Mouse (Mus musculus) brown adipose tissue, adult 24 weeks (tissue): Measurements from ENCODE around the gene Gm29049. TPM values are rescaled to one million over a fixed set of nuclear protein-coding genes. Genes with fewer than 3 reads are reported as not detected.
"Not testable (repeated sequence)": the region's sequence is repeated elsewhere in the genome, so short reads cannot be mapped to it uniquely, and the experiment has no call there.

Source experiments
- H3K27ac ChIP-seq: fragments of 200-500 bp; replicated peaks from 2 replicates; pipeline ENCODE4 v1.5.1; 2012; ENCODE audit warnings: low read depth, mild to moderate bottlenecking, low read length
- H3K4me1 ChIP-seq: fragments of 200-500 bp; 2 replicates; pipeline ENCODE4 v1.6.1; 2012; ENCODE audit warnings: low read length, mixed read lengths; ENCODE audit not compliant: control insufficient read depth, insufficient read depth, insufficient read length
- H3K4me3 ChIP-seq: fragments of 200-500 bp; 2 replicates; pipeline ENCODE4 v1.5.1; 2012; ENCODE audit warnings: low read depth, mild to moderate bottlenecking, low read length, moderate library complexity; ENCODE audit not compliant: insufficient read depth
- polyA plus RNA-seq: library from polyadenylated mRNA; stranded (reverse); fragments of >200 nt; gene quantifications from 2 replicates; pipeline ENCODE4 v1.2.4, GENCODE M21; 2012; ENCODE audit not compliant: missing spikeins, insufficient read depth, insufficient read length

Gm29049 gene
- not detected in 2 replicates for polyA plus RNA-seq

DNA sequence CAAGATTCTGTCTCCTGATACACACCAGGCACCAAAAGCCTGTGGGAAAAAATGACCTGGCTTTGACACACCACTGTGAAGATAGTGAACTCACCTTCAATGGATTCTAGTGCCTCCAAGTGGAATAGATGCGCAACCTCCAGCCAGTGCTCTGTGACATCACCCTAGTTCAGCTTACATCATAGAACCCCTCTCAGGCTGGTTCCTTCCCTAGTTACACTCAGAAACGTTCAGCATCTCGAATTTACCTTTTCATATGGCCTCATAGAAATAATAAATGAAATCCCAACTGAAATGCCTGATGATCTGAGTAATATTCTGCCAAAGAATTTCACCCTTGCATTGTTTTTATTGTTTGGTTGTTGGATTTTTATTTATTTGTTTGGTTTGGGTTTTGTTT lies at the start of gene Gm29049:
TSS of gene Gm29049 (minus strand) at position 101 of the 400 bp plus-strand sequence.
- H3K4me1 ChIP-seq, H3K27ac ChIP-seq, H3K4me3 ChIP-seq: not testable (repeated sequence)

Other genes with a start within 250 kb of the Gm29049 start
- gene Gm20825, start 74.3 kb upstream of the Gm29049 start, polyA plus RNA-seq, result not detected in 2 replicates